Mouse (Mus musculus) limb, embryonic 12.5 days (tissue): ENCODE measurements around the gene Pphln1. TPM values are rescaled to one million over a fixed set of nuclear protein-coding genes. Genes with fewer than 3 reads are reported as not detected.

Experiments
- ATAC-seq: fragments of 200-750 bp; cut with Nextera tagmentation; 2 replicates; pipeline ENCODE4 v1.8.0; 2017; ENCODE audit warnings: low read depth, moderate TSS enrichment; ENCODE audit not compliant: insufficient number of reproducible peaks, insufficient read depth, low FRiP score, low TSS enrichment
- H3K27ac ChIP-seq: fragments of 300-500 bp; sonication (generic); 2 replicates; pipeline ENCODE4 v1.5.1; 2016; ENCODE audit warnings: mild to moderate bottlenecking, moderate library complexity
- H3K27me3 ChIP-seq: fragments of 300-500 bp; sonication (generic); 2 replicates; pipeline ENCODE4 v1.6.1; 2016; ENCODE audit warnings: mild to moderate bottlenecking, moderate library complexity
- H3K36me3 ChIP-seq: fragments of 300-500 bp; sonication (generic); 2 replicates; pipeline ENCODE4 v1.6.1; 2016; ENCODE audit warnings: mild to moderate bottlenecking, moderate library complexity
- H3K4me1 ChIP-seq: fragments of 300-500 bp; sonication (generic); replicated peaks from 2 replicates; pipeline ENCODE4 v1.6.1; 2016
- H3K4me2 ChIP-seq: fragments of 300-500 bp; sonication (generic); 2 replicates; pipeline ENCODE4 v1.6.1; 2016; ENCODE audit warnings: mild to moderate bottlenecking, moderate library complexity
- H3K4me3 ChIP-seq: fragments of 300-500 bp; sonication (generic); replicated peaks from 2 replicates; pipeline ENCODE4 v1.5.1; 2016; ENCODE audit warnings: mild to moderate bottlenecking
- H3K9ac ChIP-seq: fragments of 300-500 bp; sonication (generic); replicated peaks from 2 replicates; pipeline ENCODE4 v1.6.1; 2016; ENCODE audit warnings: mild to moderate bottlenecking, moderate library complexity
- H3K9me3 ChIP-seq: fragments of 300-500 bp; sonication (generic); 2 replicates; pipeline ENCODE4 v1.6.1; 2016; ENCODE audit warnings: mild to moderate bottlenecking, moderate library complexity
- WGBS: fragments of 180-500 bp; shearing (Covaris S2); methylation state at CpG from one replicate; pipeline ENCODE4 v1.1.7; 2016; 5-methylcytosine and 5-hydroxymethylcytosine counted together
- polyA plus RNA-seq: library from polyadenylated mRNA; unstranded; fragments of >200 nt; fragmentation: Nextera tagmentation; extraction: Ambion mirVana; gene quantifications from 2 replicates; pipeline ENCODE4 v1.2.1, GENCODE M21; 2016

Pphln1 gene
- polyA plus RNA-seq, 1 experiment from 2014 or later, result 84.7 TPM

DNA sequence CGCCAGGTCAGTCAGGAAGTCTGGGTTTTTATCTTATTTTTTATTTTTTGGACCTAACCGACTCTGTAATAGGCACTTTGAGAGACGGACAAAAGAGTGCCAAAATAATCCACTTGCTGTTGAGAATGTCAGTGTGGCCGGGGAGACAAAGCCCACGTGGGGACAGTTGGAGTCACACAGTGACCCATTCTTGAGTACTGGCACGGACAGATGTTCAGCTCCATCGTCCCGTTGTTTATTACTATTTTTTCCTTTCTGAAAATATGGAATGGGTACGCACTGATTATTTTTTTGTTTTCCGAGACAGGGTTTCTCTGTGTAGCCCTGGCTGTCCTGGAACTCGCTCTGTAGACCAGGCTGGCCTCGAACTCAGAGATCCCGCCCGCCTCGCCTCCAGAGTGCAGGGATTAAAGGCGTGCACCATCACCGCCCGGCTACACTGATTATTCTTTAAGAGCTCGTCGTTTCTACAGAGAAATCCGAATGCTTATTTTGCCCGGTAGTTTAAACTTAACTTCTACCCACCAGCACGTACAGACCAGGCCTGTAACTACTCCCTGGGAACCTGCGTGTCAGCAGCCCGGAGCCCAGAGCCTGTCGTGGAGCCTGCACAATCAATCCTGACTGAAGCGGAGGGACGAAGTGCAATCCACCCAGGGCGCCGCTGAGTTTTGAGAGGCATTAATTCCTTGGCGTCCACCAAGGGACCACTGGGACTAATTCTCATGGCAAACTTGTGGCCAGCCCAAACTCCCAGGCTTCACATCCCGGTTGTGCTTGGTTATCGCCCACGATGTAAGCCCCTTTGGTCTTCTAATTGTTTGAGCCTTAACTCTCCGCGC lies 770 bp downstream of the Pphln1 start:
- peaks cover 18% of the 10 kb centered on the region for H3K36me3 ChIP-seq
- no peaks in the 10 kb centered on the region for H3K9me3 ChIP-seq
- H3K27ac ChIP-seq, result peak overlapping the region; percentile 92
- peak overlapping the region; percentile 74 for H3K4me3 ChIP-seq
- no peak for ATAC-seq
- peak overlapping the region; percentile 82 for H3K4me2 ChIP-seq
- no peaks in the 10 kb centered on the region for H3K27me3 ChIP-seq
- whole genome bisulfite sequencing, result 1% methylated on average over 36 of the region's 36 CpGs
- H3K4me1 ChIP-seq, result peaks cover 25% of the 10 kb centered on the region
- peak overlapping the region; percentile 92 for H3K9ac ChIP-seq

DNA sequence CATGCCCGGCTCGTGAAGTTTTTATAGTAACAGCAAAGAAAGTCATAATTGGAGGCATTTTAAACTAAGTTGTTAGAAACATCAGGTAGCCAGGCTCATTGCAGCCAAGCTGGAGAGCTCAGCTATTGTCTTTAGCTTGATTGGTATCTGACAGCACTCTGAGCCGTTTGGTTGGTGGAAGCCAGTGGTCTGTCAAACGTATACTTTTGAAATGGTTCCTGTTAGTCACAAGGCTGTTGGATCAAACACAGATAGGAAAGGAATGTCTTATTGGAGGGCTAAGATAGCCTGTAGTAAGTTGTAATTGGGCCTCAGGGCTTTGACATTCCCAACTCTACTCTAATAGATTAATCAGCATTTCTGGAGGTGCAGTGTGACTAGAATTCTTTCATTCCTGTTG lies 3.3 kb downstream of the Pphln1 start:
- Histone ChIP-seq H3K27ac (no peak overlapping the region), H3K4me2 (no peak overlapping the region), H3K36me3 (peaks cover 6% of the 10 kb centered on the region; the same call in 1 of the 2 replicates), H3K9me3 (no peaks in the 10 kb centered on the region), H3K4me3 (no peak overlapping the region), H3K9ac (no peak overlapping the region), H3K27me3 (no peaks in the 10 kb centered on the region), H3K4me1 (peaks cover 24% of the 10 kb centered on the region)
- no peak for ATAC-seq
- 69% methylated on average over 4 of the region's 4 CpGs for WGBS

DNA sequence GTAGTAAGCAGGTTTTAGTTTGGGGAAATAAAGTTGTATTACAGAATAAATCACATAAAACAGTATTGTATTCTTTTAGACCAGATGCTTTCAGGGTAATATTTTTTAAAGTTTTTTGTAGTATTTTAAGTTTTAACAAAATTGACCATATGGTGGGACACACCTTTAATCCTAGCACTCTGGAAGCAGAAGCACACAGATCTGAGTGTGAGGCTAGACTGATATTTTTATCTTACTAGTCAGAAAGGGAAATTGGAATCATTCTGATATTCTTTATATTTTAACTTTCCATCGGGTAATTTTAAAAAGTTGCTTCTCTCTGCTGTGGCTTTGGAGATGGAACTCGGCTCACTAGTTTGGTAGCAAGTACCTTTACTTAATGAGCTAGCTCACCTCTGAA lies 4.6 kb downstream of the Pphln1 start:
- 97% methylated on average over 2 of the region's 2 CpGs for WGBS
- no peaks in the 10 kb centered on the region for H3K9me3 ChIP-seq
- peaks cover 15% of the 10 kb centered on the region for H3K4me1 ChIP-seq

DNA sequence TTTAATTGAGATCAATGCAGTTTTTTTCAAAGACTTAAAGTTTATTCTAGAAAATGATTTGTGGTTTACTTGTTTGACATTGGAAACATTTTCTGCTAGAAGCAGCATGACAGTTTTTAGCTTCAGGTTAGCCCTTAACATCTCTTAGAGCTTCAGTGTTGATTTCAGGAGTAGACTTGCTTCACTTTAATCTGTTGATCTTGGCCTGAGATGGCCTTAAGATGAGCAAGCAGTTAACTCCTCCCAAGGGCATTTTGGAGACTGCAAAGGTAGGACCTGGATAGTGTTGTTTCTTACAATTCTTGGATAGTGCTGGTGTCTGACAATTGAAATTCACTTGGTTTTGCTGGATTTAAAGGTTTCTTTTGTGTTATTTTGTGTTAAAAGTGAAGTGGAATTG lies 6.7 kb downstream of the Pphln1 start:
- no peak overlapping the region for H3K4me3 ChIP-seq
- ATAC-seq, result no peak
- no peak overlapping the region for H3K4me2 ChIP-seq
- H3K36me3 ChIP-seq, result peaks cover 26% of the 10 kb centered on the region
- no peaks in the 10 kb centered on the region for H3K9me3 ChIP-seq
- no peaks in the 10 kb centered on the region for H3K27me3 ChIP-seq
- H3K4me1 ChIP-seq, result peaks cover 5% of the 10 kb centered on the region
- H3K27ac ChIP-seq, result no peak overlapping the region
- no peak overlapping the region for H3K9ac ChIP-seq

More for the DNA sequence above, 4.6 kb downstream of the Pphln1 start:
- Histone ChIP-seq H3K4me3 (no peak overlapping the region), H3K9ac (no peak overlapping the region), H3K27ac (no peak overlapping the region), H3K27me3 (no peaks in the 10 kb centered on the region), H3K4me2 (no peak overlapping the region), H3K36me3 (peaks cover 9% of the 10 kb centered on the region; the same call in 1 of the 2 replicates)
- ATAC-seq, result no peak

DNA sequence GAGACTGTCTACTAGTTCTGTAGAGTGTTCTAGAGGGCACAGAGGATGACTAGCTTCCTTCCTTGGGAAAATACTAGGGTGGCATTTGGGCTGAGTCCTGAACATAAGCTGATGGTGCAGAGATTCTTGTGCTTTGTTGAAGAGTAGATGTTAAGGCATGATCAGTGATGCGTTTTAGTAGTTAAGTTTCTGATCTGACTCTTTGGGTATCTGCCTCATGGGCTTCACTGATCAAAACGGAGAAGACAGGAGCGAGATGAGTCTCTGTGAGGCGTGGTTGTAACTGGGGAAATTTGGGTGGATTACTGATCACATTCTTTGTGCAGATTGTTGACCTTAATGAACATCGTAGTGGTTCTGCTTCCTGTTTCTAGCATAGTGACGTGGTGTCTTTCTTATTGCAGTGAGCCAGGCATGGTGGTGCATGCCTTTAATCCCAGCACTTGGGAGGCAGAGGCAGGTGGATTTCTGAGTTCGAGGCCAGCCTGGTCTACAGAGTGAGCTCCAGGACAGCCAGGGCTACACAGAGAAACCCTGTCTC lies 7.4 kb downstream of the Pphln1 start:
- Histone ChIP-seq H3K4me1 (no peaks in the 10 kb centered on the region), H3K9ac (no peak overlapping the region), H3K36me3 (peaks cover 29% of the 10 kb centered on the region), H3K27me3 (no peaks in the 10 kb centered on the region), H3K4me2 (no peak overlapping the region), H3K27ac (no peak overlapping the region), H3K4me3 (no peak overlapping the region), H3K9me3 (no peaks in the 10 kb centered on the region)
- ATAC-seq, result no peak
- 93% methylated on average over 7 of the region's 7 CpGs for WGBS

DNA sequence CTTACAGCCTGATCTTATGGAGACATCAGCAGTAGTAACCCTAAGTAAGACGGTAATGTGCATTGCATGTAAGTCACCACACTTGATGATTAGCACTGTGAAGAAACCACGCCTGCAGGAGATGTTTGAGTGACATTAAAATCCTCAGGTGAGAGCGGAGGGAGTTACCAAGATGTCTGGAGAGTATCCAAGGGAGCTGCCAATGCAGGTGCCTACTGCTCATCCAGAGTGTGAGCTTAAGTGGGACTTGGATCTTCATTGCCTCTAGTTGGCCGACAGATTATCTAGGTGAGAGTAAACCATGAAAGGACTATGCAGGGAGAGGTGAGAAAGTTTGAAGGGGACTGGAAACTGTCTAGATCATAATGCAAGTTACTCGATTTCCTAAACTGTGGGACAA lies 8.3 kb downstream of the Pphln1 start:
- H3K36me3 ChIP-seq, result peaks cover 39% of the 10 kb centered on the region

DNA sequence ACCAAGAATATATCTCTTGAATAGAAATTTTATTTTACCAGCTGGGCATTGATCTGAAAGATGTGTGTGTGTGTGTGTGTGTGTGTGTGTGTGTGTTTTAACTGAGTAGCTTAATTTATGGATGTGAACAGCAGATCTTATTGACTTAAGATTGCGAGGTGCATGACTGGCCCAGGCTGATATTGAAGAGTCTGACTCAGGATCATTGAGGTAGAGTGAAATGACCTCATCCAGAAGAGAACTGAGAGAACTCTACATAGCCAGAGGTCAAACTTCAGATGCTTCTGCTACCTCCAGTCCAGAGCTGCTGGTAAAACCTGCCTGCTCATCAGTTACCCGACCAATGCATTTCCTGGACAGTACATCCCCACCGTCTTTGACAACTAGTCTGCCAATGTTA lies 14.3 kb downstream of the Pphln1 start:
- H3K4me2 ChIP-seq, result no peak overlapping the region
- no peaks in the 10 kb centered on the region for H3K9me3 ChIP-seq
- H3K4me3 ChIP-seq, result no peak overlapping the region
- no peak overlapping the region for H3K9ac ChIP-seq
- no peaks in the 10 kb centered on the region for H3K27me3 ChIP-seq
- no peak overlapping the region for H3K27ac ChIP-seq
- no peaks in the 10 kb centered on the region for H3K4me1 ChIP-seq
- WGBS, result 95% methylated on average over 3 of the region's 3 CpGs
- H3K36me3 ChIP-seq, result peaks cover 75% of the 10 kb centered on the region
- no peak for ATAC-seq

More for the DNA sequence above, 8.3 kb downstream of the Pphln1 start:
- Histone ChIP-seq H3K4me3 (no peak overlapping the region), H3K4me2 (no peak overlapping the region), H3K9me3 (no peaks in the 10 kb centered on the region), H3K4me1 (no peaks in the 10 kb centered on the region), H3K9ac (no peak overlapping the region), H3K27me3 (no peaks in the 10 kb centered on the region), H3K27ac (no peak overlapping the region)
- no peak for ATAC-seq
- 95% methylated on average over 5 of the region's 5 CpGs for WGBS

DNA sequence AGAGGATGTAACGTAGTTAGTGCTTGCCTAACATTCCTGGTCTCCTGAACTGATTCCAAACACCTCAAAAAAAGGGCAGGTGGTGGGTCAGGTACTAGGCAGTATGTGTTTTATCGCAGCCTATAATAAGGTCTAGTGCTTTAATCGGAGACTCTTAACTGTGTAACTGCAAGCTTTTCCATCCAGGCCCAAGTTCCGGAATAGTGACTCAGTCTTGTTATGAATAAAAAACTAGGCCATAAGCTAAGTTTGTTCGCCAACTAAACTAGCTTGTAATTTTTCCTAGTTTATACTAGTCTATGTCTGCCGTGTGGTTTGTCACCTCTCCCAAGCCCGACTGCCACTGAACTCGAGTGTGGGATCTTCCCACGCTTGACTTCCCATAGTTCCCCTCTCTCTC lies 16.3 kb downstream of the Pphln1 start:
- Histone ChIP-seq H3K4me2 (no peak overlapping the region), H3K27me3 (no peaks in the 10 kb centered on the region), H3K9ac (no peak overlapping the region), H3K27ac (no peak overlapping the region), H3K4me3 (no peak overlapping the region), H3K36me3 (peaks cover 62% of the 10 kb centered on the region), H3K4me1 (no peaks in the 10 kb centered on the region), H3K9me3 (no peaks in the 10 kb centered on the region)
- ATAC-seq, result no peak
- 93% methylated on average over 9 of the region's 9 CpGs for WGBS

DNA sequence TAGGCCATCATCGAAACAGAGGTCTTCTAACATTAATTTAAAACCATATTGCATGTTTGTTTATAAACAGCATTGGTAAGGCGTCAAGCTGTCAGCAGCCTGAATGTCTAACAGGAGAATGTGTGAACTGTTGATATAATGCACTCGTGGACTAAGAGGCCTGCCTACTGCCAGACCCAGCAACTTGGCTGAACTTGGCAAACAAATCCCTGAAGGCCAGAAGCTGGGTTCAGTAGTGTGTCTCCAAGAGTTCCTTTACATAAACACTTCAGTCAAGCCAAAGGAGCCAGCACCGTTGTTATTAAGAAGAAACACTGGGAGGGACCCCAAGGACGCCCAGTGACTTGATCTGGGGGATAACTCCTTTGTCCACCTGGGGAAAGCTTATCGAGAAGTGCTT lies 18.1 kb downstream of the Pphln1 start:
- no peak for ATAC-seq
- Histone ChIP-seq H3K27ac (no peak overlapping the region), H3K4me3 (no peak overlapping the region), H3K9me3 (no peaks in the 10 kb centered on the region), H3K9ac (no peak overlapping the region), H3K27me3 (no peaks in the 10 kb centered on the region), H3K36me3 (peaks cover 57% of the 10 kb centered on the region), H3K4me1 (no peaks in the 10 kb centered on the region), H3K4me2 (no peak overlapping the region)
- WGBS, result 87% methylated on average over 6 of the region's 6 CpGs

DNA sequence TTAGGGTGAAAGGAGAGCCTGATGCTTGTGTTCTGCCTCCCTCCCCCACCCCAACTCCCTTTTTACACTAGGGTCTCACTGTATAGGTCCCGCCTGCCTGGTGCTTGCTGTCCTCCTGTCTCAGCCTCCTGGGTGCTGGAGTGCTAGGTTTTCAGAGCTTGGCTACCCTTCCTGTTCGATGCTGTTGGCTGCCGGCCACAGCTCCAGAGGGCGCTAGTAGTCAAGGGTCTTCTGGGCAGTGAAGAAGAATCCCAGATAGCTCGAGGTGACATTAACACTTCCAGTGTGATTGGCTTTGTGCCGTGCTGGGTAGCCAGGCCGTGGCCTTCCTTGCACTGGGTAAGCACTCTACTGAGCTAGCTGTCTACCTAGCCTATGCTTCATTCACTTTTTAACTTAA lies 22.4 kb downstream of the Pphln1 start:
- Histone ChIP-seq H3K4me1 (no peaks in the 10 kb centered on the region), H3K36me3 (peaks cover 51% of the 10 kb centered on the region), H3K4me2 (no peak overlapping the region), H3K27ac (no peak overlapping the region), H3K9ac (no peak overlapping the region), H3K4me3 (no peak overlapping the region), H3K9me3 (no peaks in the 10 kb centered on the region), H3K27me3 (no peaks in the 10 kb centered on the region)
- ATAC-seq, result no peak
- 82% methylated on average over 7 of the region's 7 CpGs for WGBS

DNA sequence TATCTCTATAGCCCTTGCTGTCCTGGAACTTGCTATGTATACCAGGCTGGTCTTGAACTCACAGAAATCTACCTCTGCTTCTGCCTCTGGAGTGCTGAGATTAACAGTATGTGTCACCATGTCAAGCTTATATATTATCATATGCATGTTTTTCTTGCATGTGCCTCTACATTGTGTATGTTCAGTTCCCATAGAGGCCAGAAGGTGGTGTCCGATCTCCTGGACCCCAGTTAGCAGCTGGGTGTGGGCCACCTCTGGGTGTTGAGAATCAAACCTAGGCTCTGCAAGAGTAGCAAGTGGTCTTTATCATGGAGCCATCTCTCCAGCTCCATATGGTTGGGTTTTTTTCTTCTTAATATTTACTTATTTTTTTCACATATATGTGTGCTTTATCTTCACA lies 24.4 kb downstream of the Pphln1 start:
- WGBS, result 93% methylated on average over 1 of the region's 1 CpGs
- H3K36me3 ChIP-seq, result peaks cover 57% of the 10 kb centered on the region

DNA sequence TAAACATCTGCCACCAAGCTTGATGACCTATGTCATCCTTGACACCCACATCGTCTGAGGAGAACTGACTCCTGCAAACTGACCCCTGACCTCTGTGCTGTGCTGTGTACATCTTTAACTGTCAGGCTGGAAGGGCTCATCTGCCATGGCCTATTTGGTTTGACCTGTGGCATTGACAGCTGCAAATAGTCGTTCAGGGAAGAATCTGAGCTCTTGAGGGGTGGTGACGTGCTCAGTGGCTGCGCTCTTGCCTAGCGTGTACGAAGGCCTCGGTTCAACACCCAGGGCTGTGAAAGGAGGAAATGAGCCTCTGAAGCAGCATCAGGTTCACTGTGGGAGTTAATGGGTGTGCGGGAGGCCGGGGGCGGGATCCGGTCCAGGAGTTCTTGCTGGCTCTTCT lies 35.7 kb downstream of the Pphln1 start:
- ATAC-seq, result no peak
- H3K4me1 ChIP-seq, result peaks cover 8% of the 10 kb centered on the region
- H3K9me3 ChIP-seq, result no peaks in the 10 kb centered on the region
- no peak overlapping the region for H3K27ac ChIP-seq
- H3K36me3 ChIP-seq, result peaks cover 43% of the 10 kb centered on the region
- H3K4me3 ChIP-seq, result no peak overlapping the region
- WGBS, result 52% methylated on average over 11 of the region's 11 CpGs
- H3K4me2 ChIP-seq, result no peak overlapping the region
- no peaks in the 10 kb centered on the region for H3K27me3 ChIP-seq
- no peak overlapping the region for H3K9ac ChIP-seq

More for the DNA sequence above, 24.4 kb downstream of the Pphln1 start:
- H3K4me3 ChIP-seq, result no peak overlapping the region
- H3K27ac ChIP-seq, result no peak overlapping the region
- no peaks in the 10 kb centered on the region for H3K4me1 ChIP-seq
- ATAC-seq, result no peak
- no peaks in the 10 kb centered on the region for H3K27me3 ChIP-seq
- no peak overlapping the region for H3K9ac ChIP-seq
- no peaks in the 10 kb centered on the region for H3K9me3 ChIP-seq
- no peak overlapping the region for H3K4me2 ChIP-seq
